Mouse (Mus musculus) hindbrain, embryonic 13.5 days (tissue): ENCODE results near the gene Tek. TPM values are rescaled to one million over a fixed set of nuclear protein-coding genes. Genes with fewer than 3 reads are reported as not detected.

Source experiments
- ATAC-seq: fragments of 200-750 bp; cut with Nextera tagmentation; 2 replicates; pipeline ENCODE4 v1.8.0; 2017; ENCODE audit warnings: moderate TSS enrichment; ENCODE audit not compliant: low FRiP score
- H3K27ac ChIP-seq: fragments of 300-500 bp; sonication (generic); 2 replicates; pipeline ENCODE4 v1.5.1; 2015; ENCODE audit warnings: inconsistent platforms, mild to moderate bottlenecking, moderate library complexity
- H3K27me3 ChIP-seq: fragments of 300-500 bp; sonication (generic); 2 replicates; pipeline ENCODE4 v1.6.1; 2015; ENCODE audit warnings: mild to moderate bottlenecking, inconsistent platforms
- H3K36me3 ChIP-seq: fragments of 300-500 bp; sonication (generic); 2 replicates; pipeline ENCODE4 v1.6.1; 2015; ENCODE audit warnings: mild to moderate bottlenecking, inconsistent platforms
- H3K4me1 ChIP-seq: fragments of 300-500 bp; sonication (generic); replicated peaks from 2 replicates; pipeline ENCODE4 v1.6.1; 2015; ENCODE audit warnings: inconsistent platforms
- H3K4me2 ChIP-seq: fragments of 300-500 bp; sonication (generic); 2 replicates; pipeline ENCODE4 v1.6.1; 2015; ENCODE audit warnings: inconsistent platforms, mild to moderate bottlenecking, moderate library complexity
- H3K4me3 ChIP-seq: fragments of 300-500 bp; sonication (generic); 2 replicates; pipeline ENCODE4 v1.5.1; 2015; ENCODE audit warnings: mild to moderate bottlenecking, inconsistent platforms
- H3K9ac ChIP-seq: fragments of 300-500 bp; sonication (generic); 2 replicates; pipeline ENCODE4 v1.6.1; 2015; ENCODE audit warnings: mild to moderate bottlenecking, inconsistent platforms
- H3K9me3 ChIP-seq: fragments of 300-500 bp; sonication (generic); 2 replicates; pipeline ENCODE4 v1.6.1; 2016; ENCODE audit warnings: inconsistent platforms
- WGBS: fragments of 180-500 bp; shearing (Covaris S2); methylation state at CpG from one replicate; pipeline ENCODE4 v1.1.7; 2015; 5-methylcytosine and 5-hydroxymethylcytosine counted together
- polyA plus RNA-seq: library from polyadenylated mRNA; unstranded; fragments of >200 nt; fragmentation: Nextera tagmentation; extraction: Ambion mirVana; gene quantifications from 2 replicates; pipeline ENCODE4 v1.2.1, GENCODE M21; 2015

The Tek gene
- polyA plus RNA-seq, 1 experiment from 2014 or later, result 9.4 TPM

DNA sequence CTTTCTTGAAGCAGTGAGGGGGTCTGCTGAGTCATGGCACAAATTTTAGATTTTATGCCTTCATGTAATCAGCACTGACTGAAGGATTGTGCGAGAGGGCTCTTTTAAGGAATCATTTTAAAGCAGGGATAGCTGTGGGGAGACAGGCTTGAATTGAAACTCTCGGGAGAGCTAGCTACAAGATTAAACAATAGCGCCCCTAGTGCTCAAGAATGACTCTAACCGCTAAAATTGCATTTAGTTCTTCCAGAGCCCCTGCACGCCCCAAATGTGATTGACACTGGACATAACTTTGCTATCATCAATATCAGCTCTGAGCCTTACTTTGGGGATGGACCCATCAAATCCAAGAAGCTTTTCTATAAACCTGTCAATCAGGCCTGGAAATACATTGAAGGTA, 88.3 kb downstream of the Tek start:
- H3K4me1 ChIP-seq, result no peaks in the 10 kb centered on the region
- ATAC-seq, result no peak
- no peaks in the 10 kb centered on the region for H3K36me3 ChIP-seq
- no peak overlapping the region for H3K27ac ChIP-seq
- no peaks in the 10 kb centered on the region for H3K27me3 ChIP-seq
- no peak overlapping the region for H3K4me3 ChIP-seq
- H3K4me2 ChIP-seq, result no peak overlapping the region
- H3K9ac ChIP-seq, result no peak overlapping the region
- H3K9me3 ChIP-seq, result 0 out of 2 replicates have a peak, but pooled peaks cover 8% of the 10 kb centered on the region
- WGBS, result 32% methylated on average over 5 of the region's 5 CpGs

GRCm38 (mm10) chr4:94829924-94830386, 90.9 kb downstream of the Tek start:
- H3K27ac ChIP-seq, result peak overlapping the region; percentile 35; the same call in 1 of the 2 replicates
- no peaks in the 10 kb centered on the region for H3K27me3 ChIP-seq
- 64% methylated on average over 6 of the region's 6 CpGs for WGBS
- H3K9me3 ChIP-seq, result no peaks in the 10 kb centered on the region
- ATAC-seq, result no peak
- no peak overlapping the region for H3K4me2 ChIP-seq
- no peak overlapping the region for H3K9ac ChIP-seq
- no peaks in the 10 kb centered on the region for H3K4me1 ChIP-seq
- H3K36me3 ChIP-seq, result no peaks in the 10 kb centered on the region
- no peak overlapping the region for H3K4me3 ChIP-seq

DNA sequence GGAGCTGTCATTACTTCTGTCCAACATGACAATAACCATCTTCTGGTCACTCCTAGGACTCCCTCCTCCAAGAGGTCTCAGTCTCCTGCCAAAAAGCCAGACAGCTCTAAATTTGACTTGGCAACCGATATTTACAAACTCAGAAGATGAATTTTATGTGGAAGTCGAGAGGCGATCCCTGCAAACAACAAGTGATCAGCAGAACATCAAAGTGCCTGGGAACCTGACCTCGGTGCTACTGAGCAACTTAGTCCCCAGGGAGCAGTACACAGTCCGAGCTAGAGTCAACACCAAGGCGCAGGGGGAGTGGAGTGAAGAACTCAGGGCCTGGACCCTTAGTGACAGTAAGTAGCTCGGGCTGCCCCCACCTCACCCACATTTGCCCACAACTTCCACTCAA, 98.0 kb downstream of the Tek start:
- no peaks in the 10 kb centered on the region for H3K9me3 ChIP-seq
- ATAC-seq, result no peak
- H3K4me2 ChIP-seq, result no peak overlapping the region
- no peaks in the 10 kb centered on the region for H3K36me3 ChIP-seq
- no peak overlapping the region for H3K9ac ChIP-seq
- 85% methylated on average over 7 of the region's 7 CpGs for WGBS
- H3K27ac ChIP-seq, result no peak overlapping the region
- no peaks in the 10 kb centered on the region for H3K4me1 ChIP-seq
- no peak overlapping the region for H3K4me3 ChIP-seq
- no peaks in the 10 kb centered on the region for H3K27me3 ChIP-seq

- no peak overlapping the region for H3K4me3 ChIP-seq
- no peaks in the 10 kb centered on the region for H3K27me3 ChIP-seq
- H3K9me3 ChIP-seq, result no peaks in the 10 kb centered on the region
- no peaks in the 10 kb centered on the region for H3K4me1 ChIP-seq
- WGBS, result 90% methylated on average over 7 of the region's 7 CpGs
- no peak overlapping the region for H3K9ac ChIP-seq
- H3K27ac ChIP-seq, result no peak overlapping the region
- no peaks in the 10 kb centered on the region for H3K36me3 ChIP-seq
- no peak for ATAC-seq
- no peak overlapping the region for H3K4me2 ChIP-seq
Measured at GRCm38 (mm10) chr4:94853301-94853700, 114.2 kb downstream of the Tek start.

- Histone ChIP-seq H3K9ac (no peak overlapping the region), H3K27ac (no peak overlapping the region), H3K9me3 (no peaks in the 10 kb centered on the region), H3K4me2 (no peak overlapping the region), H3K4me1 (no peaks in the 10 kb centered on the region), H3K27me3 (no peaks in the 10 kb centered on the region), H3K4me3 (no peak overlapping the region), H3K36me3 (no peaks in the 10 kb centered on the region)
- no peak for ATAC-seq
- whole genome bisulfite sequencing, result 90% methylated on average over 3 of the region's 3 CpGs
Measured at GRCm38 (mm10) chr4:94854270-94854669, 115.2 kb downstream of the Tek start.

GRCm38 (mm10) chr4:94855201-94855600, 116.1 kb downstream of the Tek start:
- H3K4me3 ChIP-seq, result no peak overlapping the region
- no peaks in the 10 kb centered on the region for H3K27me3 ChIP-seq
- WGBS, result 62% methylated on average over 3 of the region's 3 CpGs
- no peaks in the 10 kb centered on the region for H3K9me3 ChIP-seq
- H3K27ac ChIP-seq, result no peak overlapping the region
- H3K4me2 ChIP-seq, result no peak overlapping the region
- H3K36me3 ChIP-seq, result no peaks in the 10 kb centered on the region
- no peak overlapping the region for H3K9ac ChIP-seq
- no peaks in the 10 kb centered on the region for H3K4me1 ChIP-seq
- ATAC-seq, result no peak

DNA sequence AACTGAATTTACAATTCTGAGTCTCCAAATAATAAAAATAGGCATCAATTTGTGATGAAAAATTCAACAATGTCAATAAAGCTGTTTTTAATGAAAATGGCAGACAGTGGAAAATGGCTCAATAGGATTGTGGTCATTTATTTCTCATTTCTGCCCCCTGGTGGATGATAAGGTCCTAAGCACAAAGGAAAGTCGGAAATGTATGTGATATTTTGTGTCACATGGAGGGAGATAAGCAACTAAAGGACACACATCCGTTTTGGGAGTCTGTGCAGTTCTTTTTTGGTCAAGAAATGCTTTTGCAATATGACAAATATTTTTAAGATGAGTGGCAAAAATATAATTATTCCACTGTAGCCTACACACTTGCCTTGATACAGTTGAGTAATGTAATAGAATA, 161.7 kb downstream of the Tek start:
- Histone ChIP-seq H3K9ac (no peak overlapping the region), H3K4me1 (no peaks in the 10 kb centered on the region), H3K9me3 (no peaks in the 10 kb centered on the region), H3K36me3 (no peaks in the 10 kb centered on the region), H3K4me2 (no peak overlapping the region), H3K27me3 (no peaks in the 10 kb centered on the region), H3K4me3 (no peak overlapping the region), H3K27ac (no peak overlapping the region)
- 27% methylated on average over 2 of the region's 2 CpGs for WGBS
- ATAC-seq, result no peak

GRCm38 (mm10) chr4:94901780-94902179, 162.7 kb downstream of the Tek start:
- no peak for ATAC-seq
- Histone ChIP-seq H3K4me1 (no peaks in the 10 kb centered on the region), H3K27me3 (no peaks in the 10 kb centered on the region), H3K9ac (no peak overlapping the region), H3K27ac (no peak overlapping the region), H3K9me3 (no peaks in the 10 kb centered on the region), H3K36me3 (no peaks in the 10 kb centered on the region), H3K4me2 (no peak overlapping the region), H3K4me3 (no peak overlapping the region)
- 79% methylated on average over 3 of the region's 3 CpGs for WGBS

Other genes with a start within 250 kb of the Tek start
- 0.96 TPM in 1 of 2 replicates, not detected in the other for gene Gm10306, start 182.7 kb upstream of the Tek start, polyA plus RNA-seq
- 22.1 and 24.8 TPM in 2 replicates for gene Caap1, start 182.5 kb upstream of the Tek start, polyA plus RNA-seq
- 81.0 and 82.7 TPM in 2 replicates for gene Plaa, start 136.0 kb upstream of the Tek start, polyA plus RNA-seq
- gene Ift74, start 124.8 kb upstream of the Tek start, polyA plus RNA-seq, result 34.0 and 36.2 TPM in 2 replicates
- gene Lrrc19, start 89.1 kb upstream of the Tek start, polyA plus RNA-seq, result 0.38 TPM in 2 replicates
- 0.28 TPM in 1 of 2 replicates, not detected in the other for gene Eqtn, start 189.6 kb downstream of the Tek start, polyA plus RNA-seq
- 32.2 and 35.9 TPM in 2 replicates for gene Mysm1, start 239.8 kb downstream of the Tek start, polyA plus RNA-seq